Mouse (Mus musculus) CH12.LX (cell line): Measurements from ENCODE around the gene Camta1. TPM values are rescaled to one million over a fixed set of nuclear protein-coding genes. Genes with fewer than 3 reads are reported as not detected.

Experiments
- DNase-seq: peaks from one replicate; pipeline ENCODE4 v3.0.0-alpha.2; 2013; ENCODE audit errors: extremely low read depth
- H3K27ac ChIP-seq: 2 replicates; pipeline ENCODE4 v1.5.1; 2012; ENCODE audit warnings: low read depth, mild to moderate bottlenecking, control low read depth, moderate library complexity; ENCODE audit not compliant: insufficient read depth
- H3K27me3 ChIP-seq: replicated peaks from 2 replicates; pipeline ENCODE3; 2012; ENCODE audit warnings: inconsistent platforms
- H3K36me3 ChIP-seq, 2 experiments: replicated peaks in 1 of 2; 2 replicates each; pipeline versions ENCODE3 to v1.6.1; 2012; ENCODE audit warnings: inconsistent platforms in 1 of 2, low read length in 1 of 2, mild to moderate bottlenecking in 1 of 2, mixed read lengths in 1 of 2, moderate library complexity in 1 of 2; ENCODE audit not compliant: control insufficient read depth in 1 of 2, insufficient read depth in 1 of 2
- H3K4me1 ChIP-seq, 2 experiments: 2 replicates each; pipeline ENCODE4 v1.6.1; 2012; ENCODE audit warnings: inconsistent platforms in 1 of 2, moderate library complexity in 1 of 2; ENCODE audit not compliant: insufficient read depth in 2 of 2, control insufficient read depth in 1 of 2
- H3K4me2 ChIP-seq: 2 replicates; pipeline ENCODE4 v1.6.1; 2012; ENCODE audit warnings: low read depth, mild to moderate bottlenecking, control low read depth; ENCODE audit not compliant: poor library complexity, insufficient read depth, severe bottlenecking
- H3K4me3 ChIP-seq, 3 experiments: fragments of 150-350 bp in 1 of 3; sonication (generic) in 1 of 3; replicated peaks in 1 of 3; 2 replicates each; pipeline versions ENCODE3 to v1.5.1; 2011 to 2012; ENCODE audit warnings: low read depth in 2 of 3, low read length in 2 of 3, mild to moderate bottlenecking in 2 of 3, moderate library complexity in 2 of 3, control low read depth in 1 of 3, improper control_type of control experiment in 1 of 3, inconsistent platforms in 1 of 3, mixed read lengths in 1 of 3; ENCODE audit not compliant: poor library complexity in 1 of 3
- H3K79me2 ChIP-seq: replicated peaks from 2 replicates; pipeline ENCODE4 v1.6.1; 2012; ENCODE audit warnings: mild to moderate bottlenecking, moderate library complexity; ENCODE audit not compliant: control insufficient read depth, poor library complexity, insufficient read depth, severe bottlenecking; ENCODE audit errors: extremely low read depth
- H3K9ac ChIP-seq: 2 replicates; pipeline ENCODE4 v1.6.1; 2012; ENCODE audit warnings: low read depth, mild to moderate bottlenecking, control low read depth, moderate library complexity; ENCODE audit not compliant: insufficient read depth
- H3K9me3 ChIP-seq: replicated peaks from 2 replicates; pipeline ENCODE3; 2012; ENCODE audit warnings: low read length, inconsistent platforms, mixed read lengths
- CHD1 ChIP-seq: IDR thresholded peaks from 2 replicates; pipeline ENCODE4 v1.6.1; 2012; ENCODE audit warnings: low read depth, low read length, improper control_type of control experiment, inconsistent platforms
- CHD2 ChIP-seq: IDR thresholded peaks from 2 replicates; pipeline ENCODE4 v1.6.1; 2011; ENCODE audit warnings: low read length, improper control_type of control experiment
- CTCF ChIP-seq, 2 experiments: IDR thresholded peaks in 1 of 2; conservative IDR thresholded peaks in 1 of 2; 2 replicates each; pipeline ENCODE4 v1.5.1; 2011 to 2012; ENCODE audit warnings: low read depth in 2 of 2, low read length in 2 of 2, improper control_type of control experiment in 1 of 2, inconsistent platforms in 1 of 2, mild to moderate bottlenecking in 1 of 2, moderate library complexity in 1 of 2
- ELF1 ChIP-seq: IDR thresholded peaks from 2 replicates; pipeline ENCODE4 v1.6.1; 2014; ENCODE audit warnings: low read depth, mild to moderate bottlenecking, inconsistent platforms, low read length, improper control_type of control experiment
- EP300 ChIP-seq: IDR thresholded peaks from 2 replicates; pipeline ENCODE4 v1.6.1; 2011; ENCODE audit warnings: low read length, improper control_type of control experiment
- IRF4 ChIP-seq: IDR thresholded peaks from 2 replicates; pipeline ENCODE4 v1.6.1; 2014; ENCODE audit warnings: low read depth, mild to moderate bottlenecking, inconsistent platforms, low read length, improper control_type of control experiment
- JUN ChIP-seq: IDR thresholded peaks from 2 replicates; pipeline ENCODE4 v1.6.1; 2011; ENCODE audit warnings: low read depth, mild to moderate bottlenecking, low read length, improper control_type of control experiment, moderate library complexity; ENCODE audit not compliant: insufficient read depth
- KAT2A ChIP-seq: IDR thresholded peaks from 2 replicates; pipeline ENCODE4 v1.6.1; 2012; ENCODE audit warnings: low read length, improper control_type of control experiment, inconsistent platforms; ENCODE audit not compliant: insufficient replicate concordance
- MAFK ChIP-seq: IDR thresholded peaks from 2 replicates; pipeline ENCODE4 v1.6.1; 2011; ENCODE audit warnings: low read length, improper control_type of control experiment; ENCODE audit not compliant: insufficient replicate concordance
- MAX ChIP-seq: IDR thresholded peaks from 2 replicates; pipeline ENCODE4 v1.6.1; 2011; ENCODE audit warnings: low read length, improper control_type of control experiment
- MEF2A ChIP-seq: IDR thresholded peaks from 2 replicates; pipeline ENCODE4 v1.6.1; 2014; ENCODE audit warnings: low read depth, mild to moderate bottlenecking, inconsistent platforms, low read length, improper control_type of control experiment, borderline replicate concordance
- MYC ChIP-seq: IDR thresholded peaks from 2 replicates; pipeline ENCODE4 v1.6.1; 2011; ENCODE audit warnings: low read depth, mild to moderate bottlenecking, improper control_type of control experiment, low read length
- NRF1 ChIP-seq: IDR thresholded peaks from 2 replicates; pipeline ENCODE4 v1.6.1; 2014; ENCODE audit warnings: low read depth, mild to moderate bottlenecking, inconsistent platforms, low read length, improper control_type of control experiment, moderate library complexity
- PAX5 ChIP-seq: IDR thresholded peaks from 2 replicates; pipeline ENCODE4 v1.6.1; 2012; ENCODE audit warnings: low read length, inconsistent platforms, mixed read lengths
- POLR2A ChIP-seq: IDR thresholded peaks from 2 replicates; pipeline ENCODE4 v1.6.1; 2011; ENCODE audit warnings: low read depth, mild to moderate bottlenecking, improper control_type of control experiment, low read length
- POLR2AphosphoS2 ChIP-seq: IDR thresholded peaks from 2 replicates; pipeline ENCODE4 v1.6.1; 2011; ENCODE audit warnings: low read depth, low read length, improper control_type of control experiment
- RAD21 ChIP-seq: IDR thresholded peaks from 2 replicates; pipeline ENCODE4 v1.6.1; 2011; ENCODE audit warnings: low read depth, mild to moderate bottlenecking, low read length, improper control_type of control experiment, moderate library complexity
- RCOR1 ChIP-seq: conservative IDR thresholded peaks from 2 replicates; pipeline ENCODE4 v1.6.1; 2012; ENCODE audit warnings: low read depth, mild to moderate bottlenecking, inconsistent platforms, low read length, improper control_type of control experiment
- TBP ChIP-seq: conservative IDR thresholded peaks from 2 replicates; pipeline ENCODE4 v1.6.1; 2011; ENCODE audit warnings: low read depth, low read length, improper control_type of control experiment
- TCF12 ChIP-seq: IDR thresholded peaks from 2 replicates; pipeline ENCODE4 v1.6.1; 2014; ENCODE audit warnings: low read depth, mild to moderate bottlenecking, inconsistent platforms, low read length, improper control_type of control experiment
- UBTF ChIP-seq: IDR thresholded peaks from 2 replicates; pipeline ENCODE4 v1.6.1; 2012; ENCODE audit warnings: low read depth, mild to moderate bottlenecking, inconsistent platforms, low read length, improper control_type of control experiment, moderate library complexity
- USF1 ChIP-seq: IDR thresholded peaks from 2 replicates; pipeline ENCODE4 v1.6.1; 2014; ENCODE audit warnings: low read depth, mild to moderate bottlenecking, inconsistent platforms, low read length, improper control_type of control experiment
- ZMIZ1 ChIP-seq: IDR thresholded peaks from 2 replicates; pipeline ENCODE4 v1.6.1; 2012; ENCODE audit warnings: low read depth, mild to moderate bottlenecking, inconsistent platforms, low read length, improper control_type of control experiment
- dilution Hi-C: fragments of 300-500 bp; cut with MboI; formaldehyde crosslinking; loops from 2 replicates; pipeline ENCODE4 v1.14.3; 2020; ENCODE audit warnings: low sequenced_read_pairs; ENCODE audit not compliant: extremely low pct_unique_long_range_greater_than_20kb, extremely low pct_ligation_motif_present
- in situ Hi-C: fragments of 300-500 bp; cut with MboI; formaldehyde crosslinking; loops from 3 replicates; pipeline ENCODE4 v1.14.3; 2019; ENCODE audit warnings: low sequenced_read_pairs, low pct_ligation_motif_present, low pct_unique_long_range_greater_than_20kb, mixed read lengths
- polyA plus RNA-seq: library from polyadenylated mRNA; unstranded; fragments of >175 nt; gene quantifications from 2 replicates; pipeline ENCODE4 v1.2.1, GENCODE M21; 2012; ENCODE audit warnings: low read depth; ENCODE audit not compliant: insufficient read length
- total RNA-seq, 2 experiments: library from RNA; depleted of rRNA; stranded (reverse); fragments of 300-350 nt in 1 of 2; fragments of >200 nt in 1 of 2; gene quantifications; 2 replicates each; pipeline ENCODE4 v1.2.3; 2012 to 2014

Camta1 gene
- total and polyA plus RNA-seq, 3 experiments = 9.9 to 32.5 (median 15.3) TPM

GRCm38 (mm10) chr4:151713714-151714113 lies 148.0 kb downstream of the Camta1 start:
- DNase-seq = no peak
- Histone ChIP-seq H3K9me3 (peaks cover 94% of the 10 kb centered on the region), H3K4me2 (no peak overlapping the region), H3K27ac (no peak overlapping the region)
- dilution Hi-C loops = no loop called here
- TF ChIP-seq MEF2A = no peak
- no peak for TF ChIP-seq MYC
- TF ChIP-seq KAT2A = no peak
- TF ChIP-seq JUN = no peak
- TF ChIP-seq MAFK = no peak
- no peak for TF ChIP-seq UBTF
- no peak for TF ChIP-seq MAX
- no peak for TF ChIP-seq RCOR1
- TF ChIP-seq POLR2A = no peak
- TF ChIP-seq CTCF (conservative IDR thresholded peaks at IDR 0.05 in 1 of 2, IDR thresholded peaks at IDR 0.05 in 1 of 2; ENCODE audit: low read depth in 2 of 2, low read length in 2 of 2) = no peak
- TF ChIP-seq, all 38 proteins: peak for 0
- in situ Hi-C loops = no loop called here
- Histone ChIP-seq H3K9ac (no peak overlapping the region), H3K79me2 (no peaks in the 10 kb centered on the region), H3K4me1 (no peaks in the 10 kb centered on the region), H3K36me3 (no peaks in the 10 kb centered on the region), H3K4me3 (no peak overlapping the region), H3K27me3 (no peaks in the 10 kb centered on the region)

GRCm38 (mm10) chr4:151711406-151711805 lies 150.3 kb downstream of the Camta1 start:
- H3K9ac ChIP-seq = no peak overlapping the region
- H3K4me3 ChIP-seq = no peak overlapping the region
- no peak for DNase-seq
- in situ Hi-C loops = no loop called here
- no peak overlapping the region for H3K27ac ChIP-seq
- no peak overlapping the region for H3K4me2 ChIP-seq
- dilution Hi-C loops = no loop called here
- no peaks in the 10 kb centered on the region for H3K79me2 ChIP-seq
- H3K4me1 ChIP-seq = no peaks in the 10 kb centered on the region
- peaks cover 91% of the 10 kb centered on the region for H3K9me3 ChIP-seq
- H3K36me3 ChIP-seq = no peaks in the 10 kb centered on the region
- TF ChIP-seq NRF1 = no peak
- TF ChIP-seq USF1 = no peak
- TF ChIP-seq TBP = no peak
- TF ChIP-seq MAX = no peak
- TF ChIP-seq ELF1 = no peak
- no peak for TF ChIP-seq IRF4
- no peak for TF ChIP-seq TCF12
- no peak for TF ChIP-seq EP300
- no peak for TF ChIP-seq POLR2AphosphoS2
- TF ChIP-seq RCOR1 = no peak
- no peak for TF ChIP-seq ZMIZ1
- no peak for TF ChIP-seq UBTF
- TF ChIP-seq RAD21 = no peak
- no peak for TF ChIP-seq CHD1
- no peak for TF ChIP-seq PAX5
- TF ChIP-seq MAFK = no peak
- no peak for TF ChIP-seq CHD2
- H3K27me3 ChIP-seq = no peaks in the 10 kb centered on the region
